Mouse (Mus musculus): ENCODE measurements at regions not wholly inside any gene's neighbourhood (a gene's known extent, or its start where the extent isn't known, plus 50 kb on each side); places are given as distances from the start of the nearest gene placed in this dataset.

GRCm38 (mm10) chr13:26205532-26206105, 564.3 kb downstream of the Hdgfl1 start:
- Histone ChIP-seq H3K27ac (ENCODE audit: insufficient read depth, low read depth, low read length, poor library complexity, severe bottlenecking) (no peak overlapping the region), H3K9ac (ENCODE audit: insufficient read depth, low read depth, low read length, poor library complexity, severe bottlenecking) (no peak overlapping the region), H3K4me3 (ENCODE audit: insufficient read depth in 1 of 2, low read depth in 1 of 2, low read length in 2 of 2, poor library complexity in 1 of 2, severe bottlenecking in 1 of 2) (no peak overlapping the region), H3K9me3 (ENCODE audit: control insufficient read depth, insufficient read depth, low read depth, low read length) (no peaks in the 10 kb centered on the region), H3K36me3 (ENCODE audit: control insufficient read depth, insufficient read depth, low read length, poor library complexity, severe bottlenecking) (no peaks in the 10 kb centered on the region), H3K4me1 (ENCODE audit: control insufficient read depth in 2 of 2, insufficient read depth in 2 of 2, low read length in 2 of 2, poor library complexity in 1 of 2) (no peaks in the 10 kb centered on the region)
- in situ Hi-C loops (cut with MboI; ENCODE audit: low sequenced_read_pairs in 2 of 2, unreplicated experiment in 2 of 2) = no loop called here
- no peak for DNase-seq (ENCODE audit: low read depth, low spot score)
- no peak for TF ChIP-seq CHD2 (IDR thresholded peaks at IDR 0.05; ENCODE audit: low read depth, low read length)
- no peak for TF ChIP-seq HCFC1 (IDR thresholded peaks at IDR 0.05; ENCODE audit: borderline replicate concordance, insufficient read depth, low read length)
- TF ChIP-seq ZC3H11A (IDR thresholded peaks at IDR 0.05; ENCODE audit: borderline replicate concordance, low read depth, low read length) = no peak
- no peak for TF ChIP-seq MAFK (IDR thresholded peaks at IDR 0.05; ENCODE audit: insufficient read depth, low read depth, low read length)
- TF ChIP-seq ZNF384 (IDR thresholded peaks at IDR 0.05; ENCODE audit: low read depth, low read length) = no peak

GRCm38 (mm10) chr13:26194646-26195045, 575.3 kb downstream of the Hdgfl1 start:
- in situ Hi-C loops (cut with MboI; ENCODE audit: low sequenced_read_pairs in 2 of 2, unreplicated experiment in 2 of 2) = no loop called here
- DNase-seq (ENCODE audit: low read depth, low spot score) = no peak

GRCm38 (mm10) chr13:26183879-26184278, 586.1 kb downstream of the Hdgfl1 start:
- no peaks in the 10 kb centered on the region for H3K4me1 ChIP-seq (ENCODE audit: control insufficient read depth in 2 of 2, insufficient read depth in 2 of 2, low read length in 2 of 2, poor library complexity in 1 of 2)
- no peak for TF ChIP-seq MAFK (IDR thresholded peaks at IDR 0.05; ENCODE audit: insufficient read depth, low read depth, low read length)
- no peak overlapping the region for H3K9ac ChIP-seq (ENCODE audit: insufficient read depth, low read depth, low read length, poor library complexity, severe bottlenecking)
- no peak overlapping the region for H3K4me3 ChIP-seq (ENCODE audit: insufficient read depth in 1 of 2, low read depth in 1 of 2, low read length in 2 of 2, poor library complexity in 1 of 2, severe bottlenecking in 1 of 2)
- in situ Hi-C loops (cut with MboI; ENCODE audit: low sequenced_read_pairs in 2 of 2, unreplicated experiment in 2 of 2) = no loop called here
- no peak for DNase-seq (ENCODE audit: low read depth, low spot score)
- no peaks in the 10 kb centered on the region for H3K36me3 ChIP-seq (ENCODE audit: control insufficient read depth, insufficient read depth, low read length, poor library complexity, severe bottlenecking)
- no peaks in the 10 kb centered on the region for H3K9me3 ChIP-seq (ENCODE audit: control insufficient read depth, insufficient read depth, low read depth, low read length)
- H3K27ac ChIP-seq (ENCODE audit: insufficient read depth, low read depth, low read length, poor library complexity, severe bottlenecking) = no peak overlapping the region

More at GRCm38 (mm10) chr13:26194646-26195045, 575.3 kb downstream of the Hdgfl1 start:
- TF ChIP-seq ZNF384 (IDR thresholded peaks at IDR 0.05; ENCODE audit: low read depth, low read length) = no peak
- no peak for TF ChIP-seq ZC3H11A (IDR thresholded peaks at IDR 0.05; ENCODE audit: borderline replicate concordance, low read depth, low read length)
- TF ChIP-seq CHD2 (IDR thresholded peaks at IDR 0.05; ENCODE audit: low read depth, low read length) = no peak
- no peak for TF ChIP-seq HCFC1 (IDR thresholded peaks at IDR 0.05; ENCODE audit: borderline replicate concordance, insufficient read depth, low read length)
- TF ChIP-seq MAFK (IDR thresholded peaks at IDR 0.05; ENCODE audit: insufficient read depth, low read depth, low read length) = no peak
- Histone ChIP-seq H3K9me3 (ENCODE audit: control insufficient read depth, insufficient read depth, low read depth, low read length) (no peaks in the 10 kb centered on the region), H3K36me3 (ENCODE audit: control insufficient read depth, insufficient read depth, low read length, poor library complexity, severe bottlenecking) (no peaks in the 10 kb centered on the region), H3K27ac (ENCODE audit: insufficient read depth, low read depth, low read length, poor library complexity, severe bottlenecking) (no peak overlapping the region), H3K4me3 (ENCODE audit: insufficient read depth in 1 of 2, low read depth in 1 of 2, low read length in 2 of 2, poor library complexity in 1 of 2, severe bottlenecking in 1 of 2) (no peak overlapping the region), H3K9ac (ENCODE audit: insufficient read depth, low read depth, low read length, poor library complexity, severe bottlenecking) (no peak overlapping the region), H3K4me1 (ENCODE audit: control insufficient read depth in 2 of 2, insufficient read depth in 2 of 2, low read length in 2 of 2, poor library complexity in 1 of 2) (no peaks in the 10 kb centered on the region)

DNA sequence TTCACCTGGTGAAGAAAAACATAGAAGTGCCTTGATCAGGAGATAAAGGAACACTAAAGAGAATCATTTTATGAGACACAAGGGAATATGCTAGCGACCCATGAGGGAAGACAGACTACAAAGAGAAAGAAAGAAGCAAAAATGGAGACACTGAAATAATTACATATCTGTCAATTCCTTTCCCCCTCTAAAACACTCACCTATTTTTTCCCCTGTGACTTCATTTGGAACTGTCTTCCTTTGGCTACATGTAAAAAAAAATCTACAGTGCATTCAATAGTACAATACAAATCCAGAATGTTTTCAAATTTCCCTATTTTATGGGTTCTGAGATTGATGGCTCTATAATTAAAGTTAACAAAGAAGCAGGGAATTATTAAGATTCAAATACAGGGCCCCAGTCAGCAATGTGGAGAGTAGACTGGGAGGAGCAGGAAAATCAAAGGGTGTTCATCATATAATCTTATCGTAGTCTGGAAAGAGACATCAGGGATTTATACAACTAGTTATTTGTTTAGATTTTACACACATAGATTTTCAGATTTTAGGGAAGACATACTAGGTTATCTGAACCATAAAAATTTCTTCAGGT, 598.0 kb downstream of the Hdgfl1 start:
- Histone ChIP-seq H3K4me3 (ENCODE audit: insufficient read depth in 1 of 2, low read depth in 1 of 2, low read length in 2 of 2, poor library complexity in 1 of 2, severe bottlenecking in 1 of 2) (no peak overlapping the region), H3K9ac (ENCODE audit: insufficient read depth, low read depth, low read length, poor library complexity, severe bottlenecking) (no peak overlapping the region), H3K4me1 (ENCODE audit: control insufficient read depth in 2 of 2, insufficient read depth in 2 of 2, low read length in 2 of 2, poor library complexity in 1 of 2) (no peaks in the 10 kb centered on the region), H3K27ac (ENCODE audit: insufficient read depth, low read depth, low read length, poor library complexity, severe bottlenecking) (no peak overlapping the region), H3K36me3 (ENCODE audit: control insufficient read depth, insufficient read depth, low read length, poor library complexity, severe bottlenecking) (no peaks in the 10 kb centered on the region), H3K9me3 (ENCODE audit: control insufficient read depth, insufficient read depth, low read depth, low read length) (peaks cover 8% of the 10 kb centered on the region)
- in situ Hi-C loops (cut with MboI; ENCODE audit: low sequenced_read_pairs in 2 of 2, unreplicated experiment in 2 of 2) = no loop called here
- TF ChIP-seq ZNF384 (IDR thresholded peaks at IDR 0.05; ENCODE audit: low read depth, low read length) (no peak), CHD2 (IDR thresholded peaks at IDR 0.05; ENCODE audit: low read depth, low read length) (no peak), ZC3H11A (IDR thresholded peaks at IDR 0.05; ENCODE audit: borderline replicate concordance, low read depth, low read length) (no peak), HCFC1 (IDR thresholded peaks at IDR 0.05; ENCODE audit: borderline replicate concordance, insufficient read depth, low read length) (no peak), MAFK (IDR thresholded peaks at IDR 0.05; ENCODE audit: insufficient read depth, low read depth, low read length) (no peak)
- DNase-seq (ENCODE audit: low read depth, low spot score) = no peak

DNA sequence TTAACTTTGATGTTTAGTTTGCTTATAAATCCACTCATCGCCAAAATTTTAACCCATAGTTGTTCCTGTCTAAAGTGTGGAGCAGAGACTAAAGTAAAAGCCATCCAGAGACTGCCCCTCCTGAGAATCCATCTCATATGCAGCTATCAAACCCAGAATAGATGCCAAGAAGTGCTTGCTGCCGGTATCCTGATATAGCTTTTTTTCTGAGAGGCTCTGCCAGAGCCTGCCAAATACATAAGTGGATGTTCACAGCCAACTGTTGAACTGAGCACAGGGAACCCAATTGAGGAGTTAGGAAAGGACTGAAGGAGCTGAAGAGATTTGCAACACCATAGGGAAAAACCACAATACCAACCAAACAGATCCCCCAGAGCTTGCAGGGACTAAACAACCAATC, 600.3 kb downstream of the Hdgfl1 start:
- in situ Hi-C loops (cut with MboI; ENCODE audit: low sequenced_read_pairs in 2 of 2, unreplicated experiment in 2 of 2) = no loop called here
- no peak for DNase-seq (ENCODE audit: low read depth, low spot score)
- TF ChIP-seq CHD2 (IDR thresholded peaks at IDR 0.05; ENCODE audit: low read depth, low read length) (no peak), HCFC1 (IDR thresholded peaks at IDR 0.05; ENCODE audit: borderline replicate concordance, insufficient read depth, low read length) (no peak), MAFK (IDR thresholded peaks at IDR 0.05; ENCODE audit: insufficient read depth, low read depth, low read length) (no peak), ZC3H11A (IDR thresholded peaks at IDR 0.05; ENCODE audit: borderline replicate concordance, low read depth, low read length) (no peak)
- no peaks in the 10 kb centered on the region for H3K36me3 ChIP-seq (ENCODE audit: control insufficient read depth, insufficient read depth, low read length, poor library complexity, severe bottlenecking)
- H3K9ac ChIP-seq (ENCODE audit: insufficient read depth, low read depth, low read length, poor library complexity, severe bottlenecking) = no peak overlapping the region
- no peaks in the 10 kb centered on the region for H3K4me1 ChIP-seq (ENCODE audit: control insufficient read depth in 2 of 2, insufficient read depth in 2 of 2, low read length in 2 of 2, poor library complexity in 1 of 2)
- H3K27ac ChIP-seq (ENCODE audit: insufficient read depth, low read depth, low read length, poor library complexity, severe bottlenecking) = no peak overlapping the region
- no peaks in the 10 kb centered on the region for H3K9me3 ChIP-seq (ENCODE audit: control insufficient read depth, insufficient read depth, low read depth, low read length)
- no peak overlapping the region for H3K4me3 ChIP-seq (ENCODE audit: insufficient read depth in 1 of 2, low read depth in 1 of 2, low read length in 2 of 2, poor library complexity in 1 of 2, severe bottlenecking in 1 of 2)
